Mouse (Mus musculus) thymus, adult 2 months (tissue): ENCODE data around the gene Shank2.

Source experiments
- CTCF ChIP-seq: fragments of 200-500 bp; IDR thresholded peaks from 2 replicates; pipeline ENCODE4 v1.5.1; 2012; ENCODE audit warnings: mild to moderate bottlenecking, control low read depth, low read length, moderate library complexity, borderline replicate concordance; ENCODE audit not compliant: control insufficient read depth, poor library complexity, insufficient read depth; ENCODE audit errors: extremely low read depth
- POLR2A ChIP-seq: fragments of 200-500 bp; IDR thresholded peaks from 2 replicates; pipeline ENCODE4 v1.6.1; 2012; ENCODE audit warnings: mild to moderate bottlenecking, low read length, control low read depth, moderate library complexity; ENCODE audit not compliant: control insufficient read depth, poor library complexity, insufficient read depth; ENCODE audit errors: extremely low read depth

DNA sequence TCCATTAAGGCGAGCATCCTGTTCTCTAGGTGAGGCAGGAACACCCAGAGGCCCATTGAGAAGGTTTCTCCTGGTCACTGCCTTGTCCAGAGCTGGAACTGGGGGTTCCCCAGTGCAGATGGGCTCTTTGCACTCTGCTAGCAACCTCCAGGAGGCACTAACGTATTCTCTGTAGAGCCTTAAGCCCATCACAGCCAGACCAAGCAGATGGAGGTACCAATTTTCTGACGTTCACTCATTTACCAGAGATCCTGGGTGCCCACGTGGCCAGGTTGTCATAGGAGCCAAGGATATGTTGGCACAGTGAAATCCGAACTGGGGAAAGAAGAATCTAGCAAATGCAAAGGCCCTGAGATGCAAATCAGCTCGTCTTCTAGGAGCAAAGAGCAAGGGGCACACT, 249.5 kb downstream of the Shank2 start:
- TF ChIP-seq CTCF (no peak), POLR2A (no peak)
